Mouse (Mus musculus) telencephalon, adult 2 months (tissue): Measurements from ENCODE around the gene Grid2.

Source experiments
- DNase-seq: peaks from one replicate; pipeline ENCODE4 v3.0.0-alpha.2; 2011; ENCODE audit warnings: low read depth, low spot score

Grid2 gene

GRCm38 (mm10) chr6:64063858-64064257 lies 808.2 kb downstream of the Grid2 start:
- DNase-seq = no peak

- DNase-seq = no peak
Observed at GRCm38 (mm10) chr6:64064704-64065103, 809.0 kb downstream of the Grid2 start.

- no peak for DNase-seq
Observed at GRCm38 (mm10) chr6:64073406-64073805, 817.7 kb downstream of the Grid2 start.

- no peak for DNase-seq
Observed at GRCm38 (mm10) chr6:64077911-64078310, 822.2 kb downstream of the Grid2 start.

GRCm38 (mm10) chr6:64098662-64099061 lies 843.0 kb downstream of the Grid2 start:
- DNase-seq = no peak

- DNase-seq = peak; percentile 16
Observed at GRCm38 (mm10) chr6:64114594-64114993, 858.9 kb downstream of the Grid2 start.

GRCm38 (mm10) chr6:64136275-64136674 lies 880.6 kb downstream of the Grid2 start:
- no peak for DNase-seq

- no peak for DNase-seq
Observed at GRCm38 (mm10) chr6:64148613-64149012, 892.9 kb downstream of the Grid2 start.

GRCm38 (mm10) chr6:64174995-64175612 lies 919.4 kb downstream of the Grid2 start:
- no peak for DNase-seq

- DNase-seq = no peak
Observed at GRCm38 (mm10) chr6:64193646-64194045, 938.0 kb downstream of the Grid2 start.

GRCm38 (mm10) chr6:64202396-64203122 lies 946.9 kb downstream of the Grid2 start:
- DNase-seq = peak; percentile 32

- no peak for DNase-seq
Observed at GRCm38 (mm10) chr6:64236351-64236750, 980.7 kb downstream of the Grid2 start.

- no peak for DNase-seq
Observed at GRCm38 (mm10) chr6:64240526-64240925, 984.9 kb downstream of the Grid2 start.

- DNase-seq = no peak
Observed at GRCm38 (mm10) chr6:64245951-64246350, 990.3 kb downstream of the Grid2 start.

GRCm38 (mm10) chr6:64251041-64251440 lies 995.4 kb downstream of the Grid2 start:
- no peak for DNase-seq

GRCm38 (mm10) chr6:64263517-64263916 lies 1007.8 kb downstream of the Grid2 start:
- DNase-seq = no peak

- no peak for DNase-seq
Observed at GRCm38 (mm10) chr6:64264224-64264623, 1008.5 kb downstream of the Grid2 start.

GRCm38 (mm10) chr6:64274319-64275114 lies 1018.8 kb downstream of the Grid2 start:
- DNase-seq = no peak

- no peak for DNase-seq
Observed at GRCm38 (mm10) chr6:64279927-64280326, 1024.3 kb downstream of the Grid2 start.

- DNase-seq = peak; percentile 19
Observed at GRCm38 (mm10) chr6:64293761-64294160, 1038.1 kb downstream of the Grid2 start.

- no peak for DNase-seq
Observed at GRCm38 (mm10) chr6:64297633-64298032, 1042.0 kb downstream of the Grid2 start.

GRCm38 (mm10) chr6:64304709-64305476 lies 1049.2 kb downstream of the Grid2 start:
- DNase-seq = no peak
